Mouse (Mus musculus): ENCODE measurements around the gene Pou3f3. TPM values are rescaled to one million over a fixed set of nuclear protein-coding genes. Genes with fewer than 3 reads are reported as not detected.

Pou3f3 gene
- total and polyA plus RNA-seq, 3 experiments, result not detected

- no peaks in the 10 kb centered on the region for H3K27me3 ChIP-seq (ENCODE audit: control insufficient read depth in 1 of 2, insufficient read depth in 2 of 2, low read length in 2 of 2)
- no peak overlapping the region for H3K4me3 ChIP-seq (ENCODE audit: control insufficient read depth in 1 of 2, insufficient read depth in 1 of 2, low read depth in 2 of 2, low read length in 2 of 2)
- no peaks in the 10 kb centered on the region for H3K36me3 ChIP-seq (ENCODE audit: control insufficient read depth in 1 of 2, insufficient read depth in 2 of 2, low read length in 2 of 2)
- DNase-seq (ENCODE audit: low read depth, low spot score), result no peak
- H3K27ac ChIP-seq (ENCODE audit: control insufficient read depth, low read depth, low read length), result no peak overlapping the region
- TF ChIP-seq GATA1 (IDR thresholded peaks at IDR 0.05; ENCODE audit: low read depth, low read length) (no peak), MAX (IDR thresholded peaks at IDR 0.05; ENCODE audit: low read length) (no peak), TBP (IDR thresholded peaks at IDR 0.05; ENCODE audit: low read depth, low read length) (no peak), POLR2A (IDR thresholded peaks at IDR 0.05; ENCODE audit: control insufficient read depth in 1 of 2, insufficient read depth in 1 of 2, low read depth in 1 of 2, low read length in 2 of 2, poor library complexity in 1 of 2) (no peak), ZC3H11A (IDR thresholded peaks at IDR 0.05; ENCODE audit: low read depth, low read length) (no peak), ZMIZ1 (IDR thresholded peaks at IDR 0.05; ENCODE audit: low read depth, low read length) (no peak), ELF1 (IDR thresholded peaks at IDR 0.05; ENCODE audit: low read depth, low read length) (no peak), USF1 (IDR thresholded peaks at IDR 0.05; ENCODE audit: low read depth, low read length) (no peak), BHLHE40 (IDR thresholded peaks at IDR 0.05; ENCODE audit: borderline replicate concordance, low read depth, low read length) (no peak), CHD2 (IDR thresholded peaks at IDR 0.05; ENCODE audit: low read length) (no peak), EP300 (IDR thresholded peaks at IDR 0.05; ENCODE audit: low read depth in 1 of 2, low read length in 2 of 2) (no peak), USF2 (IDR thresholded peaks at IDR 0.05; ENCODE audit: borderline replicate concordance in 1 of 2, insufficient read depth in 1 of 2, low read depth in 1 of 2, low read length in 2 of 2) (no peak), MYC (IDR thresholded peaks at IDR 0.05; ENCODE audit: low read depth, low read length) (no peak), MXI1 (IDR thresholded peaks at IDR 0.05; ENCODE audit: low read depth, low read length) (no peak), CTCF (IDR thresholded peaks at IDR 0.05 in 2 of 3, conservative IDR thresholded peaks at IDR 0.05 in 1 of 3; ENCODE audit: control insufficient read depth in 1 of 3, insufficient read depth in 1 of 3, low read depth in 2 of 3, low read length in 3 of 3, poor library complexity in 1 of 3, severe bottlenecking in 1 of 3) (no peak), NRF1 (IDR thresholded peaks at IDR 0.05; ENCODE audit: insufficient read depth, low read depth, low read length, poor library complexity, severe bottlenecking) (no peak), UBTF (IDR thresholded peaks at IDR 0.05; ENCODE audit: borderline replicate concordance, insufficient read depth, low read depth, low read length) (no peak), MYB (IDR thresholded peaks at IDR 0.05; ENCODE audit: low read depth, low read length) (no peak)
- H3K4me1 ChIP-seq (ENCODE audit: control insufficient read depth in 1 of 2, insufficient read depth in 2 of 2, low read length in 2 of 2), result no peaks in the 10 kb centered on the region
- no peaks in the 10 kb centered on the region for H3K9me3 ChIP-seq (replicated peaks; ENCODE audit: insufficient read depth, low read length)
- no peaks in the 10 kb centered on the region for H3K79me2 ChIP-seq (ENCODE audit: control insufficient read depth, insufficient read depth, low read length, poor library complexity)
- H3K9ac ChIP-seq (ENCODE audit: control insufficient read depth, low read depth, low read length, poor library complexity, severe bottlenecking), result no peak overlapping the region
Observed at GRCm38 (mm10) chr1:42709024-42709423, 13.5 kb downstream of the Pou3f3 start.

GRCm38 (mm10) chr1:42709431-42710160 is 14.0 kb downstream of the Pou3f3 start:
- TF ChIP-seq E2F4 (IDR thresholded peaks at IDR 0.05; ENCODE audit: borderline replicate concordance, low read depth, low read length) (no peak), ZMIZ1 (IDR thresholded peaks at IDR 0.05; ENCODE audit: low read depth, low read length) (no peak), ETS1 (IDR thresholded peaks at IDR 0.05; ENCODE audit: low read depth, low read length) (no peak), MAFK (IDR thresholded peaks at IDR 0.05; ENCODE audit: borderline replicate concordance, low read depth, low read length) (no peak), CTCF (IDR thresholded peaks at IDR 0.05 in 2 of 3, conservative IDR thresholded peaks at IDR 0.05 in 1 of 3; ENCODE audit: control insufficient read depth in 1 of 3, insufficient read depth in 1 of 3, low read depth in 2 of 3, low read length in 3 of 3, poor library complexity in 1 of 3, severe bottlenecking in 1 of 3) (no peak), CHD2 (IDR thresholded peaks at IDR 0.05; ENCODE audit: low read length) (no peak), EP300 (IDR thresholded peaks at IDR 0.05; ENCODE audit: low read depth in 1 of 2, low read length in 2 of 2) (no peak), NELFE (IDR thresholded peaks at IDR 0.05; ENCODE audit: low read depth, low read length) (no peak), MAZ (IDR thresholded peaks at IDR 0.05; ENCODE audit: low read depth, low read length) (no peak), ELF1 (IDR thresholded peaks at IDR 0.05; ENCODE audit: low read depth, low read length) (no peak), MXI1 (IDR thresholded peaks at IDR 0.05; ENCODE audit: low read depth, low read length) (no peak), TCF12 (IDR thresholded peaks at IDR 0.05; ENCODE audit: low read depth, low read length) (no peak), UBTF (IDR thresholded peaks at IDR 0.05; ENCODE audit: borderline replicate concordance, insufficient read depth, low read depth, low read length) (no peak), ZNF384 (IDR thresholded peaks at IDR 0.05; ENCODE audit: low read depth, low read length) (no peak), KAT2A (conservative IDR thresholded peaks at IDR 0.05; ENCODE audit: low read depth, low read length) (no peak)
- no peaks in the 10 kb centered on the region for H3K79me2 ChIP-seq (ENCODE audit: control insufficient read depth, insufficient read depth, low read length, poor library complexity)
- no peaks in the 10 kb centered on the region for H3K27me3 ChIP-seq (ENCODE audit: control insufficient read depth in 1 of 2, insufficient read depth in 2 of 2, low read length in 2 of 2)
- no peaks in the 10 kb centered on the region for H3K36me3 ChIP-seq (ENCODE audit: control insufficient read depth in 1 of 2, insufficient read depth in 2 of 2, low read length in 2 of 2)
- H3K9ac ChIP-seq (ENCODE audit: control insufficient read depth, low read depth, low read length, poor library complexity, severe bottlenecking), result no peak overlapping the region
- no peak overlapping the region for H3K4me3 ChIP-seq (ENCODE audit: control insufficient read depth in 1 of 2, insufficient read depth in 1 of 2, low read depth in 2 of 2, low read length in 2 of 2)
- H3K27ac ChIP-seq (ENCODE audit: control insufficient read depth, low read depth, low read length), result no peak overlapping the region
- no peaks in the 10 kb centered on the region for H3K4me1 ChIP-seq (ENCODE audit: control insufficient read depth in 1 of 2, insufficient read depth in 2 of 2, low read length in 2 of 2)
- no peaks in the 10 kb centered on the region for H3K9me3 ChIP-seq (replicated peaks; ENCODE audit: insufficient read depth, low read length)
- DNase-seq (ENCODE audit: low read depth, low spot score), result no peak
